Mouse (Mus musculus) frontal cortex, postnatal 25 days (tissue): Measurements from ENCODE around the gene Kcnq1.

Source experiments
- DNase-seq, 2 experiments: peaks; one replicate each; pipeline ENCODE4 v3.0.0; 2022; ENCODE audit warnings: low spot score in 2 of 2

Gene Kcnq1

DNA sequence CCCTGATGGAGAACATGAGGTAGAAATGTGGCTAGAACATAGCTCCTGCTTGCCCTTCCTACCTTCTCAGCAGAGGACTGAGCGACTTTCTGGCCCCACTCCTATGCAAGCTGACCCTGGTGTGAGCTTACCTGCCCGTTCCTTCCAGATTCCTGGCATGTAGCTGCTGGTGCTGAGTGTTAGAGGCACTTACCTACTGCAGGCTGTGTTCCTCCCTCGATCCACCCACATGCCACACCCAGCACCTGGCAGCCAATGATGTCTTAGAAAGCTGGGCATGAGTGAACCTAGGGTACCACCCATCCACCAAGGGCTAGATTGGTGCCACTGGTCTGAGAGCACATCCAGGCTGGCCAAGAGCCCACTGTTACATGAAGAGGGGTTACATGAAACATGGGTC lies 12.3 kb upstream of the Kcnq1 start:
- no peak for DNase-seq

DNA sequence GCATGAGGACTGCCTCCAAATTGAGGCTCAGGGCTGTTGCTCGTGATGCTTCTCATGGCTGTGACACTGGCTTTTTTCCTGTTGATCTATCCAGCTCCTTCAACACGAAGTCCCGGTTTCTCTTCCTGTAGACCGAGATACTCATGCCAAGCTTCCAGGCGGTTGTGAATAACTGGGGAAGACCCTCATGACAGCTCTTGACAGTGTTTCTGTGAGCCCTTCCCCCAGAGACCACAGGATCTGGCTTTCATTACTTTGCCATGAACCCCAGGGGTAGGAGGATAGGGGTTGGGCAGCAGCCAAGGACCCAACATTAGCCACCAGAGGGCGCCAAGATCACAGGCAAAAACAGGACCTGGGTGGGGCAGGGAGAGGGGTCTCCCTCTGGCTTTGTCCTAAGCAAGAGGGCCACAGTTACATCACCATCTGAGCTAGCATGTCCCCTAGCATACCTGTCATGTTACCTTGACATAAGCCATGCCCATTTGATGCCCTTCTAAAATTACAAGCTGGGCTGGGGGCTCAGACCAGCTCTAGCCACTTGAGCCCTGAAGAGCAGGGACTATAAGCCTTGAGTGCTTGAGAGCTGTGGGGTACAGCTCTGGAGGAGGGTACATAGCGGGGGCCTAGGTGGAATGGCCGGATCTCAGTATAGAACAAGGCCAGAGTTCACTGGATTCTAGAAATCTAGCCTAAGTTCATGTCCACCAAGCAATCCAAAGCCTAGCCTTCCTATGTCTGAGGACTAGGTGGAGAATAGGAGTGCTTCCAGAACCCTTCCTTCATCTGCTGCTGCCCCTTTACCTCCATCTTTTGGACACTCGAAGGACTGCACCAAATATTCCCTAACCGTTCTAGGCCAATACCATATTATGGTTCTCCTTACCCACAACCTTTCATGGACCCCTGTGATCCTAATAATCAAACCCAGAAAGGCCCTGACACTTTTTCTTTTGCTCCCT lies 11.3 kb upstream of the Kcnq1 start, which contains the start of gene Trpm5:
TSS of gene Trpm5 (minus strand) at position 51 of the 962 bp plus-strand sequence.
- DNase-seq = peak; percentile 32 to 39

DNA sequence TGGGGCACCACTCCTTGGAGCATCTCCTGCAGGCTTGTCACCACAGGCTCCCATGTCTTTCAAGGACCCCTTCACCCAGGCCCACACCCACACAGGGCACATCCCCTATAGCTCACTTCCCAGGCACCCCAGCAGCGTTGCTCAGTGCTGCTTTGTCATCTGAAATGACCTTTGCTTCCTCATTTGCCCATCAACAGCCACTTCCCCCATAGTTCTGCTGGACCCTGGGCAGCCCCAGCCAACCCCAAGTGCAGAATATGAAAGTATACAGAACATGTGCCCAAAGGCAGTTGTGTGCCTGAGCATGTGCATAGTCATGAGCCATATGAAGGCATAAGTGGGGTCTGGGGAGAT lies 10.6 kb upstream of the Kcnq1 start:
- DNase-seq = no peak

DNA sequence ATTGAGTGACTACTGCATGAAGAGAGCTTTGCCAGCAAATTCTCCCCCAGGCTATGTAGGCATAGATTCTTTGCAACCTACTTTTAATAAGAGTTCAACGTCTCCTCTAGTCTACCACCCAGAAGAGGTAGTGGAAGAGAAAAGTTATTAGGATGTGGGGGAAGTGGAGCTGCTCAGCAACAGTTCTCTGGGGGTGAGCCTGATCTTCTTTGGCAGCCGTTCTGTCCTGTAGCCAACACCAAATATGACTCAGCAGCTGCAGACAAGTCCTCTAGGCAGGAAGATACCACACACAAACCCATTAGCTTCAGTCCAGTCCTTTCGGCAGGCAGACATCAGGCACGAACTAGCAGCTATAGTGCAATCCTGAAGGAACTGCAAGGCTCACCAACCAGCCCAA lies 5.4 kb upstream of the Kcnq1 start:
- DNase-seq = no peak

DNA sequence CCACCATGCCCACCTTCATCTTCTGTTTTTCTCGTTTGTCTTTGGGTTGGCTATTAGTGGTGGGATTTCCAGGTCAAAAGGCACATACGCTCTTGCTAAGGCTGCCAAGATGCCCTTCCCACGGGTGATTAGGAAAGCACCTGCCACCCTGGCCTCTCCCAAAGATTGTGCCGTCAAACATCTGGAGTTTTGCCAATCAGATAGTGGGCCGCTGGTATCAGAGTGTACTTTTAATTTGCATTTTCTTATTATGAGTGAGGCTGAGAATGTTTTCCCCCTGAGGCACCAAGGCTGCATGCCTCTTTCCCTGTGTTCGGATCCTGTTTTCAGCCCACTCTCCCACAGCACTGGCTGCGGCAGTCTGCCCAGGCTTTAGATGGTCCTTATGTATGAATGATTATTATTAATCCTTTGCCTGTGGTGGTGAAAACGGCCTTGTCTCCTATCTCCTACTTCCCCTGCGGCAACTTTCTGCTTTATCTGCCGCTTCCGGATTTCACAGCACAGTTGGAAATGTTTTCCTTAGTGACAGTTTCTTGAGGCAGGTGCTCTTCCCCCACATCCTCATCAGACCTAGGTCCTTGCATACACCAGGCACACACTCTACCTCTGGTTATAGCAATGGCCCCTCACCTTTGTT lies 784 bp upstream of the Kcnq1 start:
- no peak for DNase-seq

DNA sequence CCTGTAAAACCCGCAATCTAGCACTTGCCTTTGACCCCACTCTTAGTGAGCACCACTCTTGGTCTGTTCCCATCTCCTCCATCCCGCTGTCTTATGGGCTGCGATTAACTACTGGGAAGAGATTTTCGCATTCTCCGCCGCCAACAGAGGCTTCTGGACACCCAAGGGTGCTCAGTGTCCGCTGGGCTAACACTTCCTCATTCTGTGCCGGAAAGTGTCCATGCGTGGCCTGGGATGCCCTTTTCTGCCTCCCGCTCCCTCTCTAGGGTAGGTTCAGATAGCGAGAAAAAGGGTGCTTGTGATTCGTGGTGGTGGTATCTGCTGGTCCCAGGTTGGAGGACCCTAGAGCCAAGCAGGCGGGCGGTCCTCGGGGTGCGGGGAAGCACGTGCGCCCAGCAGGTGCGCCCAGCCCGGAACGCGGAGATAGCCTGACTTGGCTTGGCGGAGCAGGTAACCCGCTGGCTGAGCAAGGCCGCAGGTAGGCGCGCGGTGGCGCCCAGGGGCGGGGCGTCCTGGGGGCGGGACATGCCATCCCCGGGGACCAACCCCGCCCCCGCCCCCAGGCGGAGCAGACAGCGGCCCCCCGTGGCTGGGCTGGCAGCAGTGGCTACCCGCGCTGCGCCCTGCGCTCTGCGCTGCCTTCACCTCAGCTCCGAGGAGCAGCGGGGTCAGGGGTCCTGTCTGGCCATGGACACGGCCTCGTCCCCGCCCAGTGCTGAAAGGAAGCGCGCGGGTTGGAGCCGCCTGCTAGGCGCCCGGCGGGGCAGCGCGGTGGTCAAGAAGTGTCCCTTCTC lies 707 bp downstream of the Kcnq1 start:
- DNase-seq = no peak

DNA sequence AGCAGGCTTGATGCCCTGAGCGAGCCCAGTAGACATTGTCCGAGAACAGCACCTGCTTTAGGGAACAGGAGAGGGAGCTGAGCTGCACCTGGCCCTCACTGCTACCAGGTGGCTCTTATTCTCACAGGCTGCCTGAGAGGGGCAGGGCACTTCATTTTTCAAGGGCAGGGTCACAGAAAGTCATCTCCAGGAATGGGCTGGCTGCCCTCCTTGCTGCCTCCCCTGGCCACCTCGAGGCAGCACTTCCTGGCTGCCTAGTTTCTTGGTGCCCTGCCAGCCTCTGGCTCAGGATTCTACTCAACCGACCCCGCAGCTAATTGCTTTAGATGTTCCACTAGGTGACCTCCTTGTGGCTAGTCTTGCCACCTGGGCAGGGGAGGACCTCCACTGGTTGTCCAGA lies 2.0 kb downstream of the Kcnq1 start:
- DNase-seq = no peak

DNA sequence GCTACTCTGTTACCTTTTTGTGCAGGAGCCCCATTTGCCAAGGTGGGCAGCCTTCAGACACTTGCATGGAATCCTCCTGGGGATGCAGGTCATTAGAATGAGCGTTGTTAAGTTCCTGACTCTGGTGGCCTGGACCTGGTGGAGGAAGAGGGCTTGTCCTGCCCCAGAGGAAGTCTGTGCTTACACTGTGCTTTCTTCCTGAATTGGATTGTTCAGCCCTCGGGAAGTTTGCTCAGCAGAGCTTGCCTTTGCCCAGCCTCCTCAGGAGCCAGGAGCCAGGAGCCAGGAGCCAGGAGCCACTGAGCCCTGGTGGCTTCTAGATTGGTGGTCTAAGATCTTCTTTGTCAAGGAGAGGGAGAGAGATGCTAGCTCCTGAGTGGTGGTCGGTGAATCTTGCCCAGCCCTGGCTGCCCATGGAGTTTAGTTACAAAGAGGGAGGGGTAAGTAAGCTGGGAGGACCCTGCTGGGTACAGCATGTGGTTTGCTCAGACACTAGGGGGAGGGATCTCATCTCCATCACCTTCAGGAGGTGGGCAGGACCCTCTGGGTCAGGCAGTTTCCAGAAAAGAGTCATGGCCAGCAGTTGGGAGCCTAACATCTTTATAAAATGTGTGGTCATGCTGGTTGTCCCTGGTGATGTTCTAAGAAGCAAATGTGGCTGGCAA lies 3.0 kb downstream of the Kcnq1 start:
- no peak for DNase-seq

DNA sequence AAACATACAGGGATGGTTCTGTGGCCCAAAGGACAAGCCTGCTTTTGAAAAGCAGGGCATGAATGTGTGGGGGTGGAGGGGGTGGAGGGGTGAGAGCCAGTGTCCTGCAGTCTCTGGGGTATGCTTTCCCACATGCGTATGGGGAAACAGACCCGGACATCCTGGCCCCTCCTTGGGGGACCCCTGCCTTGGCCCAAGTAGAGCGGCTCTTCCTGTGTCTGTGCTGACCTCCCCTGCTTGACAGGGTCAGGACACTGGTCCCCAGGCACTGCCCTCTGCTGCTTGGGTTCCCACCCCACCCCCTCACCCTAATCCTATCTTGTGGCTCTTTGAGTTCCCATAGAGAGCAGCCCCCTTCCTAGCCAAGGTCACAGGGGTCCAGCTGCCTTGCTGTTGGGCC lies 3.5 kb downstream of the Kcnq1 start:
- DNase-seq = no peak

DNA sequence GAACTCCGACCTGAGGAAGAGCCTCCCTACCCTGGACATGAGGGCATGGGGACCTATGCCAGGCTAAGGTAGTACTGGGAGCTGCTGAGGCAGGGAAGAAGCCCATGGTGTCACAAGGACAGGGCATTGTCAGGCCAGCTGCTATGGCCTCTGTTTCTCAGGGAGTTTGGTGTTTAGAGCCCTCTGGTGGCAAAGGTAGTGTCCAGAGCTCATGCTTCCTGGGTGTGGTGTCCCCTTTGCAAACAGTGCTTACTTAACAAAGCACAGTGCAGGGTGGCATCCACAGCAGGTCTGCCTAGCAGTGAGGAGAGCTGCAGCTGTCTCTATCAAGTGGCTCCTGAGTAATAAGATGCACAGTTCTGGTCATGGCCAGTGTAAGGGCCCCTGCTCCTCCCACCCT lies 4.6 kb downstream of the Kcnq1 start:
- DNase-seq = no peak

DNA sequence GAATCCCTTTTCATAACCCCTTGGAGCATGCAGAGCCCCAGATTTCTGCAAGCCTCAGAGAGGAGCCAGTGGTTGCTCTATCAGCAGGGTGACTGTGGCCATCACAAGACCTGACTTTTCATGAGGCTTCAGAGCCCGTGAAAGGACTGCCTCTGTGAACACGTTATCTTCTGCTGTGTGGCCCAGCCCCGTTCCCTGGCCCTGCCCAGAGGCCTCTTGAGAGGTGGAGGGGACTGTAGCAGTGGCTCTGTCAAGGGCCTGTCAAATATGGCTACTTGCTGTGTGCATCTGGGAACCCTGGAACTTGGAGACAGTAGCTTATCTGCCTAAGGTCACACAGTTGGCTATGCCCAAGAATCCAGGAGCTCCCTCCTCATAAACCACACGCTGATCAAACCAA lies 5.6 kb downstream of the Kcnq1 start:
- DNase-seq = no peak

DNA sequence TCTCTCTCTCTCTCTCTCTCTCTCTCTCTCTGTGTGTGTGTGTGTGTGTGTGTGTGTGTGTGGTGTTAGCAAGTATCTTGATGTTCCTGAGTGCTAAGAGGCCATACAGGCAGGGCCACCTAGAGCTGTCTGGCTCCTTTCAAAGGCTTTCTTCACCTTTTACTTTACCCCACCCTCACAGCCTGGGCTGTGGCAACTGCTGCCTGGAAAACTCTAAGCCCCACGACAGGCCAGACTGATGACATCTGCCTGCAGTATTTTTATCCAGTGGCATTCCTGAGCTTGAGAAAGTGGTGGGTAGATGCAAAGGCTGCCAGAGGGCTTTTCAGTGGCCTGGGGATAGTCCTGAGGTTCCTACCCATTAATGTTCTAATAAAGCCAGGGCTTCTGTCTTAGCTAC lies 6.2 kb downstream of the Kcnq1 start:
- DNase-seq = no peak

DNA sequence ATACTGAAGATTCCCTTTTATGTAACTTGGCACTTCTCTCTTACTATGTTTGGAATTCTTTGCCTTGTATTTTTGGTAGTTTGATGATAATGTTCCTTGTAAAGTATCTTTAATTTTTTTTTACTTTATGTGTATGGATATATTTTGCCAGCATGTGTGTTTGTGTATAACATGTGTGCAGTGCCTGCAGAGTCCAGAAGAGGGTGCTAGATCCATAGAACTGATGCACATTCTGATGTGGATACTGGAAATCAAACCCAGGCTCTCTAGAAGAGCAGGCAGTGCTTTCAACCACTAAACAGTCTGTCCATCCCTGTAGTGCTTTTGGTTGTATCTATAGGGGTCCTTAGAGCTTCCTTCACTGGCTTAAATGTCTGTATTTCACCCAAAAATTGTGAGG lies 8.6 kb downstream of the Kcnq1 start:
- DNase-seq = no peak

DNA sequence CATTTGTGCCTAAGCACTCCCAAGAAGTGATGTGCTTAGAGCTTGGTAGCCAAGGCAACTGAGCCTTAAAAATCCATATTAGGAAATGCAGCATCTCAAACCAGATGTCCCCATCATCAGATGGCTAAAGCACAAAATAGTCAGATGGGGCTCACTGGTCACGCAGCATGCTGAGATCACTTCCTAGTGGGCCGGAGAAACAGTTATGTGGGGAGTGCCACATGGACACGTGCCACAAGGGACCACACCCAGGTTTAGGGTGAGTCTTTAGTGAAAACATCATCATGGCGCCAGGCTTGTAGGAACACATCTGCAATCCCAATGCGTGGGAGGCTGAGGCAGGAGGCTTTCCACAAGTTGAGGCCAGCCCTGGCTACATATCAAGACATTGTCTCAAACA lies 10.4 kb downstream of the Kcnq1 start:
- no peak for DNase-seq

DNA sequence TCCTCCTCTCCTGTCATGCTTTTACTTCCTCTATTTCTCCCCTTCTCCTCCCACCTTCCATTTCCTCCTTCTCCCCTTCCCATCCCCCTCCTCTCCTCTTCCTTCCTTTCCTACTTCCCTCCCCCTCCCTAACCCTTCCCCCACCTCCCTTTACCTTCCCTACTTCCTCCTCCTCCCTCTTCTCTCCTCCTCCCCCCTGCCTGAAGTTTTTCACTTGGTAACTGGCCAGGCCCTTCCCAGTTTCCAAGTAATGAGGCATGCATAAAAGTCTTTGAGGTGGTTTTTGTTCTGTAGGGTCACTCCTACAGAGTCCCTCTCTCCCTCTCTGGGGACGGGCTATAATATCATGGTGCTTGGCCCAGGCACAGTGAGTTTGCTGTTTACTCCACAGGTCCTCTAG lies 13.2 kb downstream of the Kcnq1 start:
- no peak for DNase-seq

DNA sequence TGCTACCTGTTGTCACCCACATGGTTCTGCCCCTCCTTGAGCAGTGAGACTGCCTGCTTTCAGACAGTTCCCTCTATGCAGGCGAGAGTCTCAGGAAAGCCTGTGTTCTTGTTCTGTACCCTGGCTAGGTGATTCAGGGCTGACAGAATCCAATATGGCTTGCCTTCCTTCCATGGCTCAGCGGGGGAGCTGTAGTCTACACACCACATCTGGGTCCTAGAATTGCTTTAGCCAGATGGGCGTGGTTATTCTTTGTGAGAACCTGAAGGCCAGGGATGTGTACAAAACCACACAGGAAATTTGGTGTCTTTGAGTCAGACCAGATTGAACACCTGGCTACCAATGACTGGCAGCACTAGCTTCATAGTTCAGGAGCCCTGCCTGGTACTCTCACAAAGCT lies 13.7 kb downstream of the Kcnq1 start:
- DNase-seq = no peak

DNA sequence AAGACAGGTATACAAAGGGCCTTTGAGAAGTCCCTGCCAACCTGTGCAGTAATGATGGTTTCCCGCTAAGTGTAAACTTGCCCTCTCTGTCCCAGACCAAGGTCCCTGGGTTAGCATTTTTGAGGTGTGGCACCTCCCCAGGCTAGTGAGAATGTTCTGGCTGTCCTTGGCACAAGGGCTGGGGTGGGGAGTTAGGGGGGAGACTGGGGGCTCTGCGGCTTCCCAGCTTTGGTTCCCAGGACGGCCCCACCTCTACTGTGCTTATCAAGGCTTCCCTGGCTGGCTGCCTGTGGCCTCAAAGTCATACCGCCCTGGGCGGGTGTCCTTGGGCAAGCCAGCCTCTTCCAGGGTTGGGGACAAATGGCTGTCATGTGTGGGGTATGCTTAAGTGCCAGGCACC lies 16.0 kb downstream of the Kcnq1 start:
- no peak for DNase-seq

DNA sequence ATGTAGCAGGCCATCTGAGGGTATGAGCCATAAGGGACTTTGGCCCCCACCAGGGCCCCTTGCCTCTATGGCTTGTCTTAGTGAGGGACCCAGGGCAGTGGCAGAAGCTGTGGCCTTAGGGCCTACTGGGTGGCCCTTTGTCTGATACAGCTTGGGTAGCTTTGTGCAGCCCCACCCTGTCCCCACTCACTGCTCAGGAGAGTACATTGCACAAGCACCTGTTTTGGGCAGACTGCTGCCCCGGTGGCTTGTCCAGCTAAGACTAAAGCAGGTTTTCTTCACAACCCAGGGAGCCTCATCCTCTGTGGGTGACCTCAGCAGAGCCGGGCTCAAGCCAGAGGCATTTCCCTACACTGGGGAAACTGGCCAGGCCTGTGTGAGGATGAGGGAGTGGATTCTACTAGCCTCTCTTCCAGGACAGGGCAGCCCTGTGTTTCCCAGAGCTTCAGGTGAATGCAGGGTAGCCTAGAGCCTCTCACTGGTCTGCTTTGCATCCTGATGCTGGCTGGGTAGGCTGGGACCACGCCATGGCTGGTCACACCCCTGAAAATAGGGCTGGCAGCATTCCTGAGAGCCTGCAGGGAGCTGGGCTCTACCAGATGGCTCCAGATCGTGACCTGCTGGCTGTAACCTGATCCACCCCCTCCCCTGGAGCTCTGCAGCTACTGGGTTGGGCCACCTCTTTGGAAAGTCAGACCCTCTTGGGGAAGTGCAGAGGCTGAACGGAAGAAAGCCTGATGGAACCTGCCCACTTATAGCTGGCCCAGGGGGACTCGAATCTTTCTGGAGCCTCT lies 17.9 kb downstream of the Kcnq1 start:
- DNase-seq = no peak

DNA sequence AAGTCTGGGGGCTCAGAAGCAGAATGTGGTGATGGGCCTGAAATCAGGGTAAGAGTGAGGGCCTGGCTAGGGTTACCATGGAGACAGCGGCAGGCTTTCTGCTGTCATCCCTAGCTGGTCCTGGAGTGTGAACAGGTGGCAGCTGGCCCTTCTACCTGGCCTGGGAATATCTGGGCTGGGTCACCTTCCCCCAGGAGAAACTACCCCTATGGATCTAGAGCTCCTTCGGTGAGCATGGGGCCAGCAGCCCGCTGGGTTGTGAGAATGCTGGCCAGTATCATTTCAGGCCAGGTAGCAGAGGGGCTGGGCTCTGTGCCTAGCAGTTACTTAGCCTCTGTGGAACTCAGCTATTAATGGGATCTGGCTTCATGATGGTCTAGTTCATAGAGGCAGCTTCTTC lies 18.7 kb downstream of the Kcnq1 start:
- DNase-seq = no peak

DNA sequence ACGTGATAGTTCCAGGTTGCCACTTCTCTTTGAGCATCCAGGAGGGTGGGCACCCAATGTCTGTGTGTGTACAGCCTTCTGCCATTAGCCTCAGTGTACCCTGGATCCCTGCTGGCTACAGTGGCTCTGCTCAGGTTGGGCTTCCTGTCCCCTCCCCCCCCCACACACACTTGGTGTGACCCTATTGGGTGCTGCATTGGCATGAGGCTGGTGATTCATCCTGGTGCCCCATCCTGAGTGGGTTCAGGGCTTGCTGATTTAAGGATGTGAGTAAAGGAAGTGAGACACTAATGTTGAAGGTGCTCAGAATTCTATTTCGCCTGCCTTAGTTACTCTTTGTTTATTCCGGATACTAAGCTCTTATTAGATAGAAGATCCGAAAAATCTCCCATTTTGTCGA lies 26.7 kb downstream of the Kcnq1 start:
- no peak for DNase-seq

DNA sequence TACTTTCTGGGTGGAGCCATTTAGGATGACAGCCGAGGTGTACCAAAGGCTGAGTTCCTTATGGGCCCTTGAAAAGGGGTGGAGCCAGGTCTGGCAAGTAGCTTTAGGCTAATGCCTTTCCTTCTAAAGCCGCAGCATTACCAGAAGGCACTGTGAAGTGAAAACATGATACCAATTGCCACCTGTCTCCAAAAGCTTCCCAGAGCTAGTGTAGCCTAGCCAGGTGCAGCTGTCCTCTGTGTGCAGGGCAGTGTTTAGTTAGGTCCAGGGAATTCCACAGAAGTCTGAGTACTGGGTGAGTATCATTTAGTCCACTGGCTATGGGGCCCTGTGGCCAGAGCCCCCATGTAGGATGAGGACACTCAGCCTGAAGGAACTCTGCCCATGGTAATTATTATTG lies 30.0 kb downstream of the Kcnq1 start:
- no peak for DNase-seq
